Mouse (Mus musculus): ENCODE results near the gene Lamb1. TPM values are rescaled to one million over a fixed set of nuclear protein-coding genes. Genes with fewer than 3 reads are reported as not detected.

Lamb1 gene
- total RNA-seq, 2 experiments from 2014 or later, result 16.8 to 17.1 TPM

- DNase-seq (ENCODE audit: extremely low spot score in 1 of 2, low spot score in 2 of 2), result peak in 1 of 2 experiments; percentile 49
- Histone ChIP-seq H3K4me3 (no peak overlapping the region), H3K27ac (no peak overlapping the region)
- TF ChIP-seq CTCF (IDR thresholded peaks at IDR 0.05), result no peak
- intact Hi-C loops (cut with DNase I), result no loop called here
Observed at GRCm38 (mm10) chr12:31306075-31306675, 41.1 kb downstream of the Lamb1 start.

- TF ChIP-seq CTCF (IDR thresholded peaks at IDR 0.05), result no peak
- DNase-seq (ENCODE audit: extremely low spot score in 1 of 2, low spot score in 2 of 2), result no peak
- intact Hi-C loops (cut with DNase I), result no loop called here
- no peak overlapping the region for H3K4me3 ChIP-seq
- H3K27ac ChIP-seq, result no peak overlapping the region
Observed at GRCm38 (mm10) chr12:31307011-31307410, 42.0 kb downstream of the Lamb1 start.

- no peak for DNase-seq (ENCODE audit: extremely low spot score in 1 of 2, low spot score in 2 of 2)
- TF ChIP-seq CTCF (IDR thresholded peaks at IDR 0.05), result no peak
- Histone ChIP-seq H3K4me3 (no peak overlapping the region), H3K27ac (no peak overlapping the region)
- intact Hi-C loops (cut with DNase I), result no loop called here
Observed at GRCm38 (mm10) chr12:31307756-31308155, 42.7 kb downstream of the Lamb1 start.

DNA sequence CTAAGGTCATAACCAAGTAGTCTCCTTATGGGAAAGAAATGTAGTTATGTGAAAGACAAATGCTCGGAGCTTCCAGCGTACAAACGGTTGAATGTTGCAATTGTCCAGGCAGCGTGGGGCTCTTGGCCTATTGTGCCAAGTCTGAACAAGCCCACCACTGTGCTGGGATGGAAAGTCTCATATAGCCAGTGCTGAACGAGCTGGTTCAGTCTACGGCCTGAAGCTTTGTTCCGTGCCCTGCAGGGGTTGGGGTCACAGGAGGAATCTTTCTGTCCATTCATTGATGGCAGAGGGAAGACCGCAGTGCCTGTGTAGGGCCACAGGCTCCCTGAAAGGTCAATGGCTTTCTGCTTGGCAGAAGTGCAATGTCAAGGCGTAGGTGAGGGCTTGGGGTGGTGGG lies 45.7 kb downstream of the Lamb1 start:
- DNase-seq (ENCODE audit: extremely low spot score in 1 of 2, low spot score in 2 of 2), result no peak
- H3K27ac ChIP-seq, result no peak overlapping the region
- TF ChIP-seq CTCF (IDR thresholded peaks at IDR 0.05), result no peak
- intact Hi-C loops (cut with DNase I), result no loop called here
- no peak overlapping the region for H3K4me3 ChIP-seq

DNA sequence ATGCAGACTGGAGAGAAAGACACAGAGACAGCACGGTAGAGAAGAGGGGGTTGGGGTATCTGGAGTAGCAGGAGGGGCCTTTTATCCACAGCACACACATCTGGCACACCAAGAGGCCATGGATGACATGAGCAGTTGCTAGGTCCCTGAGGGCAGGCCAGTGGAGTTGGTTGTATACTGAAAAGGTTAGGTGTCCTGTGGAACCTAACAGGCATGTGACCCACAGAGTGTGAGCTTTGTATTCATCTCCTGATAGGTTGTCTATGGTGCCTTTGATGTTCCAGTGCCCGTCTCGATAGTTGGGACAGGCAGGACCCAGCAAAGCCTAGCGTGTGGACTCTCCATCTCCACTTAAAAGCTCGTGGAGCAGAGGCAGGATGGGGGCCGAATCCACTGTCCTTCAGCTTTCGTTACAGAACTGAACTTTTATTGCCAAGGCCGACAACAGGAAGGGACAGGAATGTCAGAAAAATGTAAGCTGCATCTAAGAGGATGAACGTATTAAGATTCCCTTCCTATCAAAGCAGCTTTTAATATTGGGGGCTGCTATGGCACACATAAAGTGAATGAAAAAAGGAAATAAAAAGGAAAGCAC lies 46.7 kb downstream of the Lamb1 start:
- no peak for TF ChIP-seq CTCF (IDR thresholded peaks at IDR 0.05)
- no peak overlapping the region for H3K27ac ChIP-seq
- intact Hi-C loops (cut with DNase I), result no loop called here
- H3K4me3 ChIP-seq, result no peak overlapping the region
- no peak for DNase-seq (ENCODE audit: extremely low spot score in 1 of 2, low spot score in 2 of 2)

DNA sequence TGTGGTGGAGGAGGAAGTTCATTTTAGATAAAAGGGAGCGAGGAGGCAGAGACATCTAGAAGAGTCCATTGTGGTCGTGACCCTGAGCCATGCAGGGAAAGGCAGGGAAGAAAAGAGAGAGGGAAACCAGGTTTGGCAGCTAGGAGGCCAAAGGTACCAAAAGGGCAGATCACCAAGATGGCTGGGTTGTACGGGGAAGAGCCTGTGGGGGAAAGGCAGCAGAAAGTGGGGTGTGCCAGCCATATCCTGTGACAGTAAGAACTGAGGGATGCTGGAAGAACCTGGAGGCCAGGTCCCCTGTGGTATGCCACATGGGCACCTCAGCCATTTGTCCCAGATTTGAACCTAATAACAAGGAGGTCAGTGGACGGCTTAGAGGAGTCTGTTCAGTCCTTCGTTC lies 47.2 kb downstream of the Lamb1 start:
- intact Hi-C loops (cut with DNase I), result no loop called here
- DNase-seq (ENCODE audit: extremely low spot score in 1 of 2, low spot score in 2 of 2), result no peak
- TF ChIP-seq CTCF (IDR thresholded peaks at IDR 0.05), result no peak
- H3K4me3 ChIP-seq, result no peak overlapping the region
- no peak overlapping the region for H3K27ac ChIP-seq

DNA sequence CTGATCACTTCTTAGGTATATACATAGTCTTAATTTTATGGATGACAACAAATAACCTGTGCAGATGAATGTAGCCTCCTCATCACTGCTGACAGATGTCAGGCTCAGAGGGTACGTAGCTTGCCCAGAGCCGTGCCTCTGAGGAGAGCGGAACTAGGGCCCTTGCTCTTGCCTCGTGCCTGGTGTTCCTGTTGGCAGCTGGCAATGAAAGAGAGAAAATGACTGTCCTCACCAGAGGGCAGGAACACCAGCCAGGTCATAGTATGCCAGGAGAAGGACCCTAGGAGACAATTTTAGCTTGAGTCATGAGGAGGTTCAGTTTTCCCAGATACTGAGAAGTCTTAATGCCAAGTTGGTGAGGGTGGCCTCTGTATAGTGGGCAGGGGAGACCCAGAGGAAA lies 48.1 kb downstream of the Lamb1 start:
- DNase-seq (ENCODE audit: extremely low spot score in 1 of 2, low spot score in 2 of 2), result no peak
- Histone ChIP-seq H3K4me3 (no peak overlapping the region), H3K27ac (no peak overlapping the region)
- intact Hi-C loops (cut with DNase I), result no loop called here
- TF ChIP-seq CTCF (IDR thresholded peaks at IDR 0.05), result no peak

- intact Hi-C loops (cut with DNase I), result no loop called here
- no peak overlapping the region for H3K4me3 ChIP-seq
- no peak for TF ChIP-seq CTCF (IDR thresholded peaks at IDR 0.05)
- no peak for DNase-seq (ENCODE audit: extremely low spot score in 1 of 2, low spot score in 2 of 2)
- no peak overlapping the region for H3K27ac ChIP-seq
Observed at GRCm38 (mm10) chr12:31314310-31314709, 49.3 kb downstream of the Lamb1 start.

GRCm38 (mm10) chr12:31315961-31316360 lies 50.9 kb downstream of the Lamb1 start:
- Histone ChIP-seq H3K27ac (no peak overlapping the region), H3K4me3 (no peak overlapping the region)
- TF ChIP-seq CTCF (IDR thresholded peaks at IDR 0.05), result no peak
- intact Hi-C loops (cut with DNase I), result no loop called here
- DNase-seq (ENCODE audit: extremely low spot score in 1 of 2, low spot score in 2 of 2), result no peak

- no peak overlapping the region for H3K27ac ChIP-seq
- no peak for DNase-seq (ENCODE audit: extremely low spot score in 1 of 2, low spot score in 2 of 2)
- H3K4me3 ChIP-seq, result no peak overlapping the region
- no peak for TF ChIP-seq CTCF (IDR thresholded peaks at IDR 0.05)
- intact Hi-C loops (cut with DNase I), result no loop called here
Observed at GRCm38 (mm10) chr12:31317670-31318408, 52.8 kb downstream of the Lamb1 start.

DNA sequence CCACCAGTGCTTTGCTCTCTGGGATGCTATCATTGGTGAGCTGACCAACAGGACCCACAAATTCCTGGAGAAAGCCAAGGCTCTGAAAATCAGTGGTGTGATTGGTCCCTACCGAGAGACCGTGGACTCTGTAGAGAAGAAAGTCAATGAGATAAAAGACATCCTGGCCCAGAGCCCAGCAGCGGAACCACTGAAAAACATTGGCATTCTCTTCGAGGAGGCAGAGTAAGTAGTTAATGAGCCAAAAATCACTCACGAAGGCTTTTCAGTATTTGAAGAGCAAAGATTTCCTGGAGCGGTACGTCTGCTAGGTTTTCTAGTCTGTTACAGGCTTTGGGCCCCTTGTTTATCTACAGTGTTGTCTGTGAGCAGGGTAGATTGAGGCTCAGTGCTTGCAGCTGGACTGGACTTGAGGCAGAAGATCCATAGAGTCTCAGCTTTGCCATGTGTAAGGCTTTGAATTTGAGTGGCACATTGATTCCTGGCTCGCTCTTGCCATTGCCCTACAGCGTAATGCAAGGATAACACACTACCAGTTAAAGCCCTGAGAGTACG lies 53.5 kb downstream of the Lamb1 start:
- intact Hi-C loops (cut with DNase I), result no loop called here
- TF ChIP-seq CTCF (IDR thresholded peaks at IDR 0.05), result no peak
- no peak for DNase-seq (ENCODE audit: extremely low spot score in 1 of 2, low spot score in 2 of 2)

GRCm38 (mm10) chr12:31320817-31321216 lies 55.8 kb downstream of the Lamb1 start:
- no peak for TF ChIP-seq CTCF (IDR thresholded peaks at IDR 0.05)
- intact Hi-C loops (cut with DNase I), result no loop called here
- no peak for DNase-seq (ENCODE audit: extremely low spot score in 1 of 2, low spot score in 2 of 2)
- Histone ChIP-seq H3K4me3 (no peak overlapping the region), H3K27ac (no peak overlapping the region)

More for the DNA sequence above, 53.5 kb downstream of the Lamb1 start:
- Histone ChIP-seq H3K4me3 (no peak overlapping the region), H3K27ac (no peak overlapping the region)
